Mouse (Mus musculus) common myeloid progenitor, adult 5-6 weeks (primary cell): ENCODE data around the gene Cyth3. TPM values are rescaled to one million over a fixed set of nuclear protein-coding genes. Genes with fewer than 3 reads are reported as not detected.

Experiments
- ATAC-seq: replicated peaks from 2 replicates; pipeline ENCODE4 v1.8.0; 2016; ENCODE audit warnings: low read depth, mild to moderate bottlenecking, moderate TSS enrichment, inconsistent platforms; ENCODE audit not compliant: poor library complexity, severe bottlenecking
- total RNA-seq: library from RNA; stranded (forward); fragments of 200-1000, 187-1606 nt; gene quantifications from 2 replicates; pipeline ENCODE4 v1.2.3, GENCODE M21; 2017

The Cyth3 gene
- total RNA-seq, 1 experiment from 2014 or later: 33.3 TPM

DNA sequence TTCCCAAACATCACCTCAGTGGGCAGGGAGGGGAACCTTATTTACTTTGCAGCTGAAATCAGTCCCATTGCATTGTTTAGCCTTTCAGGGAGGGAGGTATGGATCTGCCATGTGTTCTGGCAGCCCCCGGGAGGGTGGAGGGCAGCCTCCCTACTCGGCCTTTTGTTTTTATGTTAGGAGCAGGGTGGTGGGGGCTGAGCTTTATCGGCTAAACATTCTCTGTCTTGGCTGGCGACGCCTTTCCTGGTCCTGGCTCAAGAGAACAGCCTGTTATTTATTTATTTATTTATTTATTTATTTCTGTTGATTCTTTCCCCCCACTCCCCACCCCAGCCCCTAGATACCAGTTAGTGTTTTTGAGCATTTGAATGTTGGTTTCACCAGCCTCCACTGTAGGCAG, 7.7 kb upstream of the Cyth3 start:
- no peak for ATAC-seq

DNA sequence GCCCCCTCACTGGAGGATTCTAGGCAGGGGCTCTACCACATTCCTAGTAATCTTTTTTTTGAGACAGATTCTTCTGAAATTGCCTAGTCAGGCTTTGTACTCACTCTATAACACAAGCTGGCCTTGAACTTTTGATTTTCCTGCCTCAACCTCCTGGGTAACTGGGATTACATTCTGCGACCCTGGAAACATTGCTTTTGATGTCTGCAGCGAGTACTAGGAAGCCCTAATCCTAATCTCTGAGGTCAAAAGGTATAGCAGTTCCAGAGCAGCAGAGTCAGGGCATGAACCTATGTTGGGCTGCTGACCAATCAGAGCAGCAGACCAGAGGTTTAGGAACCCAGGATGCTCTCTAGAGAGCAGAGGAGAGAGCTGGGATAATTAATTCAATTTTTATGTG, 6.9 kb upstream of the Cyth3 start:
- ATAC-seq: no peak

DNA sequence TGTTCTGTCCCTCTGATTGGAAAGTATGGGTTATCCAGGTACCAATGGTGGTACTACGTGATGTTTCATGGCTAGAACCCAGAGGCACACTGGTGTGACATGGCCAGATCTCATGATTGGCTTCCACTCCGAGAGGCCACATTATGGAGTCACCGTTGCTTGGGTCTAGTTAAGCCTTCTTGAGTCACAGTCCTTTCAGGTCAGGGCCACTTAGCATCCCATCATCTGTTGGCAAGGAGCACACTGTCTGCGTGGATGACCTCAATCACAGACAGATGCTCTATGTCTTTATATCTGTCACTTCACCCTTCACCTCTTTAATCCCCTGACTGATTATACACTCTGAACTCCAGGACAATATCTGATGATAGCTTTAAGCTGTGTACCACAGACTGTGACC, 6.1 kb upstream of the Cyth3 start:
- ATAC-seq: no peak

DNA sequence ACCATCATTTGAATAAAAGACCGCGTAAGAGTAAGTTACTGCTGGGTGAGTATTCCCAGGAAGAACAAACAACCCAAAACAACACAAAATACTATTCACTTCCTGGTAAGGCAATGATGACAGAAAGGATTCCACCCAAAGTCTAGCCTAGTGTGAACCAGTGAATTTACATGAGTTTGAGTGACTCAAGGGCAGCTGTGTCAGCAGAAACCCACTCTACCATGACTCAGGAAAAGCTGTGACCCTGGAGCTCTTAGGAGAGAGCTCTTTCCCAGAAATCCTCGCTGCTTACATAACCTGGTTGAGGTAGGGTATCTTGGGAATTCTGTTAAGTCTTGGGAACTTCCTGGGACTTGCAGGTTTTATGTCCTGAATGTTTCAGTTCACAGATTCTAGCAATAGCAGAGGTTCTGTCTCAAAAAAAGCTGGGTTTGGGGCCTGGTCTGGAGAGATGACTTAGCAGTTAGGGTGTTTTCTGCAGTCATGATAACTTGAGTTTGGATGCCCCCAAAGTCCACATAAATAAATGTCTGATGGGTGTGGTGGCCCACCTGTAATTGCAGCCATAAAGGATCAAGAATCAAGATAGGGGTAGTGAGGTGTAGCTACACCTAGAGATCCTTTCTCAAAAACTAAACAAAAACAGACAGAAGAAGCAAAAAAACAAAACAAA, 5.5 kb upstream of the Cyth3 start:
- ATAC-seq: no peak

DNA sequence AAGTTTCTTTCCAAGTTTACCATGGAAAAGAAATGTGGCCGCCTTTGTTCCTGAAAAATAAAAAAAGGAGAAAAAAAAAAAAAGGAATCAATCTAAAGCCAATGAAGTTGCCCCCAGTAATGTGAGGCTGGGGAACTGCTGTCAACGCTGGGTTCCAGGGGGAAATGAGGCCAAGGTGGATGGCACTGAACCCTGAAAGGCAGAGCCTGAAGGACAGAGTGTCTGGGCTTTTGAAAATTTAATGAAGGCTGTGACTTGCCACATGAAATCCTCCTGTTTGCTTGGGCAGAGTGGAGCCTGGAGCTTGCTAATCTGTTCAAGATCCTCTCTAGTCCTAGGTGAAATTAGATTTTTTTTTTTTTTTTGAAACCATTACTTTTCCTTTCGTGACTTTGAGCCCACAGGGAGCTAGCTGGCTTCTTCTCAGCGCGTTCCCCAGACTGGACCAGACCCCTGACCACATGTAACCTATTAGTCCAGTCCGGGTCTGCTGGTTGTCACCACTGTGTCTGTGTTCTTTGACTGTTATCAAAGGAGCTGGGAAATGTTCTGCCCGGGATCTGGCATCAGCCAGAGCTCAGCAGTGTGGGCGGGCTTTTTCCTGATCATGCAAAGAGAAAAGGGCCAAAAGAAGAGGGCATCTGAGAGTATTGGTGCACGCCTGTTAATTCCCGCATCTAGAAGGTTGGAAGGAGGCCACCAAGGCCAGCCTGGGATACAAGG, 4.6 kb upstream of the Cyth3 start:
- ATAC-seq: no peak

DNA sequence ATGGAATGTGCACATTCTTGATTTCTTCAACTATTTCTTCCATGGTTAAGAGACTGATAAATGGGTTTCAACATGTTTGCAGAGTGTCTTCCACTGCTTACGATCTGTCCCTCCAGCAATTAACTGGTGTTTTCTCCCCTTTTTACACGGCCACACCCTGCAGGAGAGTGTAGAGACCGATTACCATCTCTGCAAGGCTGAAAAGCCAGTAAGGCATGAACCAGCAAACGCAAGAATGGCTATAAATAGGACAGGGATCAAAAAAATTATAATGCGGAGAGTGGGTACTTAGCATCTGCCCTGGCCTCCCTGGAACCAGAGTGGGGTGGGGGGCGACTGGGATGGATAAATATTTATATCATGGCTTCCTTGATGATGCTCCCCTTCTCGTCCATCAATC, 3.7 kb upstream of the Cyth3 start:
- no peak for ATAC-seq

DNA sequence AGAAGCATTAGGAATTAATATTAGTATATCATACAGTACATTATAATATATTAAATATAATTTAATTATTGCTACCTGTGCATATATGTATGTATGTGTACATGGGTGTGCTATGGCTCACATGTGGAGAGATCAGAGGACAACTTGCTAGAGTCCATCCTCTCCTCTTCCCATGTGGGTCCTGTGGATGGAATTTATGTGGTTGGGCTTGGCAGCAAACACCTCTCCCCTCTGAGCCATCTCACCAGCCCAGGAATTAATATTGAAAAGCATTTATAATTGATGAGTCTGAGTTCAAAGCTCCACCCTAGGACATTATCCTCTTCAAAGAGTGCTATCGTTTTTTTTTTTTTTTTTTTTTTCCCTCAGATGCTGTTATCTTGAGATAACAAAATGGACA, 2.1 kb upstream of the Cyth3 start:
- no peak for ATAC-seq

DNA sequence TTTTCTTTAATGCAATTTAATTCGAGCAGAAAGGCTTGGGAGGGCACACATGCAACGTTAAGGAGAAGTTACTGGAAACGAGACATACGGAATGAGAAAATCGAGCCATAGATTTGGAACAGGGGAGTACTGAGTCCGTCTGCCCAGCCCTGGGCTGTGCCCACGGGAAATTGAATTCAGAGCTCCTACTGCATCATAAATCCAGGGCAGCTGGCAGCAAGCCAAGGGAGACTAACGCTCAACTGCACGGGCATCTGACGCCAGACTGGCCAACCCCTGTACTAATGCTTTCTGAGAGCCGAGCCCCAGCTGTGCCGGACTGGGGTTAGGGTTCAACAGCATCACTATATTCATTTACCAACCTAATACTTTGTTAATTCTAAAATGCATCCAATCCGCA, 1.3 kb upstream of the Cyth3 start:
- no peak for ATAC-seq

DNA sequence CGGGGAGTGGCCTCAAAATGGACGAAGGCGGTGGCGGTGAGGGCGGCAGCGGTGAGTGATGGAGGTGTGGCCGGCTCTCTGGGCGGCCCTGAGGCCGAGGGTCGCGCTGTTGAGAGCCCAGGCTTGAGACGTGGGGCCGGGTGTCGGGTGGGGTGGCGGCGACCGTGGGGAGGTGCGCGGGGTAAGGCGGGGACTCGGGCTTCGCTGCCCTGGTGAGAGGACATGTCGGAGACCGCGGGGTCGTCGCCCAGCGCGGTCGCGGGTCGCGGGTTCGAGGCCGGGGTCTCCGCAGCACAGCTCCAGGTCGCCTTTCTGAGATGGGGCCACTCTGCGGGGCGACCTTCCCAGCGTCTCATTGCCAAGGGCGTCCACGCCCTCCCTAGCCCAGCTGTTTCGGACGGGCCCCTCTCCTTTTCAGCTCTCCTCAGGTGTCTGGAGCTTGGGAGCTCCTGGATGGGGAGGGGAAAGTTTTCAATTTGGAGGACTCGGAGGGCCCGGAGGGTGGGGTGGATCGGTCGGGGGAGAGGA, 440 bp downstream of the Cyth3 start:
- ATAC-seq: peak; percentile 26

DNA sequence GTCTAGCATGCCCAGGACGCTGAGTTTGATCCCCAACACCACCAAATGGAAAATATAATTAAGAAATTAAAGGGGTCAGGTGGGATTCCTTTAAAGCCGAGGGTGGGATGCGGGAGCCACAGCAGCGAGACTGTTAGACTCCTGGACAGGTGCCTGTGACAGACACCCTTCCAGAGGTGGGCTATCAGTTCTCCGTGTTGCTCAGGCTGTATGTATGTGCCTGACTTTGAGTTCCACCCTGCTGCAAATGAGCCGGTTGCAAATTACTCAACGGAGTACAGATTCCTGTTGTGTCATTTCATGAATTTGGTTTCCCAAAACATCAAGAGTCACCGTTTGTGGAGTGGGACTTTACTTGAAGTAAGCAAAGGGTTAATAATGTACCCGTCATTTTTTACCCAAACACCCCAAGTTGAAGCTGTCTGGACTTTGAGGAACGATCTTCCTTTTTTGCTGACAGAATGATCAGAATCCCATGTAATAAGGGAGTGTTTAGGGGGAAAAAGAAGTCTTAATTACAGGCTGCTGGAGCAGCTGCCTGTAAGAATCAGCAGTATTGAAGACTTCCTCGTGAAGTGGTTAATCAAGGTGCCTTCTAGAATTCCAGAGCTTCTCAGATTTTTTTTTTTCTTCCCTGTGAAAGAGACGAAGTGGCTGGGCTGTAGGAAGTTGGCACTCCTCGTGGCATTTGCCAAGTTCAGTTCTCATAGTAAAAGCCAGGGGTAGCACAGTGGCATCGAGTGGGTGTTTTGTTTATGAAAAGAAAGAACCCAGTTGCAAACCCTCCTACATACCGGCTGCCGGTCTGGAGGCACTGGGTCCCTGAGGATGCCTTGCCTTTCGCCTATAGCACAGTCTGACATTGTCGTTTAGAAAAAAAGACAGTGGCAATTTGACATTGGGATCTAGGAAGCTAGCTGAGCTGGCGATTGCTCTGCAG, 1.4 kb downstream of the Cyth3 start:
- no peak for ATAC-seq

DNA sequence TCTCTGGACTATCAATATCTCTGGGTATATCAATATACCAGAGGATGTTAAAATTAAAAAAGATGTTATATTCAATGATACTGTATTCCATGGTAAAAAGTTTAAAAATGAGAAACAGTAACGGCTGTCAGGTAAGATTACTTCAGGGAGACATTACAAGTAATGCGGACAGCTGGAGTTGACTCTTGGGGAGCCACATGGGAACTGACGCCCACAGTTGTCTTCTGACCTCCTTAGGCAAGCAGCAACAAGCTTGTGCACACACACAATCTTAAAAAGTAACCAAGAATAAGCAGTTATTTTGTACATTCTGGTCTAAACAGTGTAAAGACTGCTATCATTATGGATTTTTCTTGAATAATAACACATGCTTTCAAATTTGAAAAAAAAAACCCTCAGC, 2.2 kb downstream of the Cyth3 start:
- no peak for ATAC-seq

DNA sequence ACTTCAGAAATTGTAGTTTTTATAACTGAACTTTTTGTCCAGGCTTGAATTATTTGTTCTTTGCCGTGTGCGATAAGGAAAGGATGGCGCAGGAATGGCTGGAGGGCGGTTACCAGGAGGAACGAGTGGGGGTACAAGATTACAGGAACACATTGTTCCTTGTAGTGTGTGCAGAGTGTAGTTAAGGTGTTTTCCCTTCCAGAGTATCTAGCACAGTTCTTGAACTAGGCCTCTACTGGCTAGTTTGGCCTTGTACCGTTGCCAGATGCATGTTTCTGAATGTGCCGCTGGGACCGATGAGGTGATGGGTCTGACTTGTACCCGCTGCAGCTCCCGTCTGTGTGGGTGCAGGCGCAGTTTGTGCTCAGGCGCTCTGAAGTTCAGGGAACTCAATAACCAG, 3.2 kb downstream of the Cyth3 start:
- ATAC-seq: peak; percentile 20; the same call in 1 of the 2 replicates

DNA sequence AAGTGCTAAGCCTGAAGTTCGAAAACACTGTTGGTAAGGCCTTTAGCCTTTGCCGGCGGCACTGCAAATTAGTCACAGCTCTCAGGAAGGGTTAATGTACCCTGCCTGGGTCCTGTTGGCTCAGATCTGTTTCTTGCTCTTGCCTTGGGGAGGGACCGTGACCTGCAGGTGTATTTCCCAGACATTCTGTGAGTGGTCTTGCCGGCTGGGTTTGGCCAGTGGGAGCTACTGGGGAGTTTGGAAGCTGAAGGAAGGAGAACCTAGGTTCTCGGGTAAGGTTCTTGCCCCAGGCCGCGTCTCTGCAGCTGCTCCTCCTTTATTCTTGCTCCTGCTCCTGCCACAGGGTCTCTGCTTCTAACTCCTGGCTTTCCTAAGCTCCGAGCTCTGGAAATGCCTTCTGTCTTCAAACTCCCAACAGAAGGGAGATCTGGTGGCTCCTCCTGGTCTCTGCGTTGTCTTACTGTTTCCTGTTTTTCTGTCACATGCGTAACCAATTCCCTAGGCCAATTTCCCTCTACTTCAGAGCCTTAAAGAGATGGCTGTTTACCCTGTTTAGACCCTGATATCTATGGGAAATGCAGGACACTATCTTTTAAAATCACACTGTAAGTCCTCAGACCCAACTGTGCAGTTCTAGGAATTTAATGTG, 3.8 kb downstream of the Cyth3 start:
- no peak for ATAC-seq

DNA sequence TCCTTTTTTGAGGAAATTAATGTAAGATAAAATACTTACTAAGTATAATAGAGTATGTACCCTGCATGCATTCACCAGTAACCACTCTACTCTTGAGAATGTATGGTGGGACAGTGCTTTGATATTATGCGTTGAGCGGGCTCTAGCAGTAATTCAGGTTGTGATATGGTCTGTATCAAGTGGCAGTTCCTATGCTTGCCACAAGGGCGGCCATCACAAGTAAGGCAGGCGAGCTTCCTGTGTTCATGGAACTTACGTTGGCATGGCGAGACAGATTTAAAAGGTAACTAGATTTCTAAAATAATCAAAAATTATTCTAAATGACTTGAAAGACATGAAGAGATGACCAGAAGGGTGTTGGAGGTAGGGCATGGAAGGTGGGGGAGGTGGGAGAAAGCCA, 5.3 kb downstream of the Cyth3 start:
- no peak for ATAC-seq

DNA sequence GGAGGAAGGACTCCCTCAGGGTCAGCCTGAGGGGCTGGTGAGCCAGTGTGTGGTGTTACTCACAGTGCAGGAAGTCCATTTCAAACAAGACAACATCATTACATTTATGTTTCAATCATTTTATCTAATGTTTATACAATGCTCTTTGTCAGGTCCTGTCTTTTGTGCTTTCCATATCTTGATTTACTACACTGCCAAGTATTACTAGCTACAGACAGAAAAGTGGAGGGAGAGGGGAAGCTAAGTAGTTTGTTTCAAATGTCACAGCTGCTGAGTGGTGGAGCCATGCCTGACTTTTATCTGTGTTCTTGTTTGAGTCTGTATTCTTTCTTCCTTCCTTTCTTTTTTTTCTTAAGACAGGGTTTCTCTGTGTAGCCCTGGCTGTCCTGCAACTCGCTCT, 5.7 kb downstream of the Cyth3 start:
- ATAC-seq: no peak

DNA sequence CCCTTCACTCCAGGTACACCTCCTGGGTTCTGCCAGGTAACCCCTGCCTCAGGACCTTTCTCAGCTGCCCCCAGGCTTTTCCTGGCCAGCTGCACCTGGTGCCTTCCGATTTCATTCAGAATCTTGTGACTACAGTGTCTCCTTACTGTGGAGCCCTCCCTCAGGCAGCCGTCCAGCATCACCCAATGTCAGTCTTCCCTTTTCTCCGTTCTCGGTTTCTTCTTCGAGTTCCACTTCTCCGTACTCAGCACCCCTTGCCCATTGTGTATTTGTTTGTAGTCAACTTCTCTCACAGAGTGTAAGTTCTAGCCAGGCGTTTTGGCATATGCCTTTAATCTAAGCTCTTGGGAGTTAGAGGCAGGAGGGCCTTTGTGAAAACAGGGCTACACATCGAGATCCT, 7.4 kb downstream of the Cyth3 start:
- no peak for ATAC-seq

DNA sequence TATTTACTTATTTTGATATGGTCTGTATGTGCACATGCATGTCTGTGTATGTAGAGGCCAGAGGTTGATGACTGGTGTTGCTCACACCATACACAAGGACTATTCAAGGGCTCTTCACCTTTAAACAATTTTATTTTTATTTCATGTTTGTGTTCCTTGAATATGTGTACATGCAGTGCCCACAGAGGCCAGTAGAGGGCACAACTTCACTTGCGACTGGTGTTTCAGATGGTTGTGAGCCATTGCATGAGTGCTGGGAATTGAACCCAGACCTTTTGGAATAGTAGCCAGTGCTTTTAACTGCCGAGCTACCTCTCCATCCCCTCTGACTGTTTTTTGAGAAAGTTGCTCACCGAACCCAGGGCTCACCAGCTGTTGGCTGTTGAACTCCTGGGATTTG, 8.0 kb downstream of the Cyth3 start:
- ATAC-seq: no peak

DNA sequence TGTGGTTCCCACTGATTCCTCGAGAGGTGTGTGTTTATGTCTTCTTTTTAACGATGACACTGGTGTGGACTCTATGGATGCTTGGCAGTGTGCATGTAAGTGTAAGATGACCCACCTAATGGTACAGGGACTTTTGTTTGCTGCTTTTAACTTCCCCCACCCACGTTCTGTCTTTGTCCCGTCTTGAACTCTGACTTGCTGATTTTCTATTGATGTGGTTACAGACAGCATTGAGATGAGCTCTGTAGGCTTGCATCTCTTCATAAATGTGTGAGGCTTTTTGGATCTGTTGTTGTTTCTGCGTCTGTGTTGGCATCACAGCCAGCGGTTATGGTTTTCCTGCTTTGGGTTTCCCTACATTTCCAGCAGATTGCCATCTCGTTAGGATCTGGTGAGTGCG, 8.5 kb downstream of the Cyth3 start:
- ATAC-seq: no peak

DNA sequence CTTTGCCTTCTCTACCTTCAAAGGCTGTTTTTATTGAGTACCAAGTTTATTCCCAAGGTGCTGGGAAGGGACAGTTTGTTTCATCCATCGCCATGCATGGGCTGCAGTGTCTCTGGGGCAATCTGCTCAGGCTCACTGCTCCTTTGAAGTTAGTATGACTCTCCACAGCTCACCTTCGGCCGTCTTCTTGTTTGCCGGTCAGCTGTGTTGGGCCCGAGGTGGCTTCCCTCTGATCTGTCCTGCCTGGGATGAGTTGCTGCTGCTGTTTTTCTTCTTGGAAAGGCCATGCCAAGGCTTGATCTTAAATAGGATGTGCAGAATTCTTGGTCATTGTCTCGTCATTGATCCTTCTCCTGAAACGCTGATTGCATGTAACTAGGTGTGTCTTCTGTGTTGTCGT, 9.3 kb downstream of the Cyth3 start:
- ATAC-seq: no peak
